Mouse (Mus musculus): ENCODE data around the gene Hist2h2bb.
"Not testable (repeated sequence)": the region's sequence is repeated elsewhere in the genome, so short reads cannot be mapped to it uniquely, and the experiment has no call there.

Hist2h2bb gene

DNA sequence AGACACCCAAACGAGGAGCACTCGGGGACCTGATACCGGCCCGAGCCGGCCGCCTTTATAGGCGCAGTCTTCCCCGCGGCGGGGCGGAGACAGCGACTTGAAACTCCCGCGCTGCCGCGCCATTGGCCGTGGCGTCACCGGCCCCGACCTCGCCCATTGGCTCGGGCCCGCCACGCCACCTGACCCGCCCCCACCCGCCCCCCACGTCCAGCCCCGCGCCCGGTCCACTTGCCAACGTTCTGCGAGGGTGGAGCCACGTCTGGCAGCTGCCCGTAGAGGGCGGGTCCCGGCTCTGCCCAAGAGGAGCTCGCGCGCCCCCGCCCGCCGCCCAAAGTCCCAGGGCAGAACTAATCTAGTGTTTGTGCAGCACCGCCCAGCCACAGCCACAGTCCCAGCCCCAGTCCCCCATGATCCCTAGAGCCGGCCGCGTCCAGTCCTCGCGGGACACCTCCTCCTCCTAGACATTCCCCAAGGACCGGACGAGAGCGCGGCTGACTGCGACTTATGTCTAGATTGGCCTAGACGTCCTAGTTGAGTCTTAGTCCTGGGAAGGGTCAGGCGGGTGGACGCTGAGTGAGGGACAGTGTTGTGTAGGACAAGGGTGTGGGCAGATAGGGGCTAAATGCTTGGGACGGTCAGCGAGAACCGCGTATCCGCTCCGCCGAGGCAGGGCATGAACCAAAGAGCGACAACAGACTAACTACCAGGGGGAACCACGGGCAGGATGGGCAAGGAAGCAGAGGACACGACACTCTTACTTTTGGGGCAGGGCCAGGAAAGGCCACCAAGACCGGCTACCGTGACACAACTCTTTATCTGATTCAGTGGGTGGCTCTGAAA is 30.4 kb upstream of the Hist2h2bb start, which contains the start of gene Hist2h3c2:
Gene Hist2h3c2, minus strand, starts transcription at position 174 of the 840 bp plus-strand sequence.
- in situ Hi-C loops (cut with MboI; ENCODE audit: unreplicated experiment in 2 of 2) = not testable (repeated sequence)

DNA sequence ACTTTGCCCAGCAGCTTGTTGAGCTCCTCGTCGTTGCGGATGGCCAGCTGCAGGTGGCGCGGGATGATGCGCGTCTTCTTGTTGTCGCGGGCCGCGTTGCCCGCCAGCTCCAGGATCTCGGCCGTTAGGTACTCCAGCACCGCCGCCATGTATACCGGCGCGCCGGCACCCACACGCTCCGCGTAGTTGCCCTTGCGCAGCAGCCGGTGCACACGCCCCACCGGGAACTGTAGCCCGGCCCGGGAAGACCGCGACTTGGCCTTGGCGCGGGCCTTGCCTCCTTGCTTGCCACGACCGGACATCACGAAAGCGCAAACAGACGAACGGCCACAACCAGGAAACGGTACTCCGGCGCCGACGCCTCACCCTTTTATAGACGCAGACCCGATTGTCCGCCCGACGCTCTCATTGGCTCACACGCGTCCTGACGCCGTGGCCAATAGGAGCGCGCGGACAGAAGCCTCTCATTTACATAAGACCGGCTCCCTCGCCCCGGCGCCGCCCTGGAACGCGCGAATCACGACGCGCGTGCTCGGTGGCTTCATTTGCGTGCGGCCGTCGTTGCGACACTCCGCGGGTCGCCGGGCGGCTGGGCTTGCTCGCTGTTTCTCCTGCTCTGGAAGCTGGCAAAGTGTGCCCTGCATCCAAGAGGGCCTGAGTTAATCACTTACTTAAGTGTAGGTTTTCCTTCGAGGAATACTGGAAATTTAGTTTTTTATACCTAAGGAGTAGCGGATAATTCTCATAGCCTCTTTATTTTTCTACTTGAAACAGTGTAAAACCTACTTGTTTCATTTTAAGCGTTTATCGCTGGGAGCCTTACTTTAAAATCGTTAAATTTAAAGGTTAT is 29.4 kb upstream of the Hist2h2bb start, which contains the start of gene Hist2h2aa2:
Gene Hist2h2aa2, minus strand, starts transcription at position 328 of the 850 bp plus-strand sequence.
- in situ Hi-C loops (cut with MboI; ENCODE audit: unreplicated experiment in 2 of 2) = not testable (repeated sequence)

DNA sequence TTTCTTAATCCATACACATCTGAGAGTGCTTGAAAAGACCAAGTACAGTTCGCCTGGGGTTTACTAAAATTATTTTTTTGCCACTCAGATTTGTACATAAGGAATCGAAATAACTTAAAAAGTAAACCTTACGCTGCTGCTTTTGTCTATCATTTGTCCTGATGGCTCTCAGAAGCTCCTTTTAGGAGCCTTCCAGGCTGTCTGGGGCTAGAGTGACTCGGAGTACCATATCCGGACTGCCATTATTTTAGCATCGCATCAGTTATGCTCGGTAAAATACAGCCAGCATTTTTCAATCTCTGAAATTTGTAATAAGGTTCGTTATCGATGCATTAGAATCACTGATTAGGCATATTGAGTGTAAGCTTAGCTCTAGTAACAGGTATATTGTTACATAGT is 28.8 kb upstream of the Hist2h2bb start:
- in situ Hi-C loops (cut with MboI; ENCODE audit: unreplicated experiment in 2 of 2) = no loop called here

DNA sequence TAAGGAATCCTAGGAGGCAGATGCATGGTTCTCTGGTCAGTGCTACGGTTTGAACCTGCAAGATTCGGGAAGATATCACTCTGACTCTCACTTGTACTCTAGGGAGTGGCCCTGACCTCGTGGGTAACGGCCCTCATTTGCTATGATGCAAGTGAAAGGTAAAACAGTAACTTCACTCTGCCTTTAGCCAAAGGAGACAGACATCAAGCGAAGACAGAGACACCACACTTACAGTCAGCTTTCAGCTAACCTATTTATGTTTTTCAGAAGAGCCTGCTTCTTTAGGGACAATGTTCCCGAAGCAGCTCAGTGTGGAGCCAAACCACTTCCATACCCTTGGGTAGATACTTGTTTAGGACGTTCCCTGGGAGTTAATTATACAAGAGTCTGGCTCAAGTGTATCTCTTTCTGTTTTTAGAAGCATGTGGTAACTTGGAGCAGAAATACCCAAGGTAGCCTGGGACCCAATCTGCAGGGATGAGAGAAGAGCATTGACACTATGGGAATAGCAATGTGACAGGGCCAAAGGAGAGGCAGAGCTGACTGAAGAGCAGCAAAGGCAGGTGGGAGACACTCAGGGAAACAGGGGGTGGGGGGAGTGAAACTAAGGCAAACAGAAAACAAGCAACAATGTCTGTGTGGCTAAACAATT is 25.5 kb upstream of the Hist2h2bb start:
- in situ Hi-C loops (cut with MboI; ENCODE audit: unreplicated experiment in 2 of 2) = no loop called here

DNA sequence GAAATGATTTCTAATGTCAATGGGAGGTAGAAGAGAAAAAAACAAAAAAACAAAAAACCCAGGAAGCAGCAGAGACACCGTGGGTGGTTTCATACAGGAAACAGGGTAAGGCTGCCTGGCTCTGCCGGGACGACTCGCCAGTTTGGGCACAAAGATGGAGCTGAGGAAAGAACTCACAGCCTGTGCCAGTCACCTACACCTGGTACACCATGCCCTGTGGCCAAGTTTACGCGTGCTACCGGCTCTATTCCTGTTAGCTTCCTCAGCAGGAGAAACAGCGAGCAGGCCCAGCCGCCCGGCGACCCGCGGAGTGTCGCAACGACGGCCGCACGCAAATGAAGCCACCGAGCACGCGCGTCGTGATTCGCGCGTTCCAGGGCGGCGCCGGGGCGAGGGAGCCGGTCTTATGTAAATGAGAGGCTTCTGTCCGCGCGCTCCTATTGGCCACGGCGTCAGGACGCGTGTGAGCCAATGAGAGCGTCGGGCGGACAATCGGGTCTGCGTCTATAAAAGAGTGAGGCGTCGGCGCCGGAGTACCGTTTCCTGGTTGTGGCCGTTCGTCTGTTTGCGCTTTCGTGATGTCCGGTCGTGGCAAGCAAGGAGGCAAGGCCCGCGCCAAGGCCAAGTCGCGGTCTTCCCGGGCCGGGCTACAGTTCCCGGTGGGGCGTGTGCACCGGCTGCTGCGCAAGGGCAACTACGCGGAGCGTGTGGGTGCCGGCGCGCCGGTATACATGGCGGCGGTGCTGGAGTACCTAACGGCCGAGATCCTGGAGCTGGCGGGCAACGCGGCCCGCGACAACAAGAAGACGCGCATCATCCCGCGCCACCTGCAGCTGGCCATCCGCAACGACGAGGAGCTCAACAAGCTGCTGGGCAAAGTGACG is 24.3 kb upstream of the Hist2h2bb start, which contains the start of gene Hist2h2aa1:
Gene Hist2h2aa1, plus strand, starts transcription at position 495 of the 884 bp plus-strand sequence.
- in situ Hi-C loops (cut with MboI; ENCODE audit: unreplicated experiment in 2 of 2) = not testable (repeated sequence)

DNA sequence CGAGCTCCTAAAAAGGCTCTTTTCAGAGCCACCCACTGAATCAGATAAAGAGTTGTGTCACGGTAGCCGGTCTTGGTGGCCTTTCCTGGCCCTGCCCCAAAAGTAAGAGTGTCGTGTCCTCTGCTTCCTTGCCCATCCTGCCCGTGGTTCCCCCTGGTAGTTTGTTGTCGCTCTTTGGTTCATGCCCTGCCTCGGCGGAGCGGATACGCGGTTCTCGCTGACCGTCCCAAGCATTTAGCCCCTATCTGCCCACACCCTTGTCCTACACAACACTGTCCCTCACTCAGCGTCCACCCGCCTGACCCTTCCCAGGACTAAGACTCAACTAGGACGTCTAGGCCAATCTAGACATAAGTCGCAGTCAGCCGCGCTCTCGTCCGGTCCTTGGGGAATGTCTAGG is 23.5 kb upstream of the Hist2h2bb start:
- in situ Hi-C loops (cut with MboI; ENCODE audit: unreplicated experiment in 2 of 2) = not testable (repeated sequence)

DNA sequence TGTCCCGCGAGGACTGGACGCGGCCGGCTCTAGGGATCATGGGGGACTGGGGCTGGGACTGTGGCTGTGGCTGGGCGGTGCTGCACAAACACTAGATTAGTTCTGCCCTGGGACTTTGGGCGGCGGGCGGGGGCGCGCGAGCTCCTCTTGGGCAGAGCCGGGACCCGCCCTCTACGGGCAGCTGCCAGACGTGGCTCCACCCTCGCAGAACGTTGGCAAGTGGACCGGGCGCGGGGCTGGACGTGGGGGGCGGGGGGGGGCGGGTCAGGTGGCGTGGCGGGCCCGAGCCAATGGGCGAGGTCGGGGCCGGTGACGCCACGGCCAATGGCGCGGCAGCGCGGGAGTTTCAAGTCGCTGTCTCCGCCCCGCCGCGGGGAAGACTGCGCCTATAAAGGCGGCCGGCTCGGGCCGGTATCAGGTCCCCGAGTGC is 23.1 kb upstream of the Hist2h2bb start, which contains the start of gene Hist2h3c1:
Gene Hist2h3c1, plus strand, starts transcription at position 259 of the 430 bp plus-strand sequence.
- in situ Hi-C loops (cut with MboI; ENCODE audit: unreplicated experiment in 2 of 2) = not testable (repeated sequence)

DNA sequence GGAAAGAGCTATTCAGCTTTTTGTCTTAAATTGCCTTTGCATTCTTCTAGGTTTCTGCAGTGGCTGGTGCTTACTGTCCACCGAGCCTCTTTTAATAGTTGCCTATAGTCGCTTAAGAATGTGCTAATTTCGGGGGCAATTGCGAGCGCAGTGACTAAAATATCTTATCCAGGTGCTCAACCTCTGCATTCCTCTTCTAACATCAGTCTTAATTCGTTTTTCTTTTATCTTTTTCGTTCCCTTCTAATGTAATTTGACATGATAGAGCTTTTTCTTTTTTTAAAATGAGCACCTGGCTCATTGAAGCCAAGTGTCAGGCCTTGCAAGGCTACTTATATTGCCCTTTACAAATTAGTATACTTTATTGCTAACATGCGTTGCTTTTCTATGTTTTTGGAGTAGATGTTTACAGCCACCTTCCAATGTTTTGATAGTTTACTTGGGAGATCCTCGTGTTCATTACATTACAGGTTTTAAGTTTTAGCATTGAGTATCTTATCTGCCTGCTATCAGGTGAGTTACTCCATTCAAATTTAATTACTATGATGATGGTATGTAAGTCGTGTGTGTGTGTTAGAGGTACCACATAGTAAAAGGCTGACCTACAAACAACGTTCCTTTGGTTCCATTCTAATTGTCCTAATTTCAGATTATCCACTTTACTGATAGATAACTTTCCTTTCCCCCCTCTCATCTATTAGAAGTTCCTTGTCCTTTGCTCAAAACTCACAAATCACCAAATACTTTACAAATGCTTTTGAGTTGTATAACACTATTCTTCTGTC is 22.0 kb upstream of the Hist2h2bb start:
- in situ Hi-C loops (cut with MboI; ENCODE audit: unreplicated experiment in 2 of 2) = no loop called here

DNA sequence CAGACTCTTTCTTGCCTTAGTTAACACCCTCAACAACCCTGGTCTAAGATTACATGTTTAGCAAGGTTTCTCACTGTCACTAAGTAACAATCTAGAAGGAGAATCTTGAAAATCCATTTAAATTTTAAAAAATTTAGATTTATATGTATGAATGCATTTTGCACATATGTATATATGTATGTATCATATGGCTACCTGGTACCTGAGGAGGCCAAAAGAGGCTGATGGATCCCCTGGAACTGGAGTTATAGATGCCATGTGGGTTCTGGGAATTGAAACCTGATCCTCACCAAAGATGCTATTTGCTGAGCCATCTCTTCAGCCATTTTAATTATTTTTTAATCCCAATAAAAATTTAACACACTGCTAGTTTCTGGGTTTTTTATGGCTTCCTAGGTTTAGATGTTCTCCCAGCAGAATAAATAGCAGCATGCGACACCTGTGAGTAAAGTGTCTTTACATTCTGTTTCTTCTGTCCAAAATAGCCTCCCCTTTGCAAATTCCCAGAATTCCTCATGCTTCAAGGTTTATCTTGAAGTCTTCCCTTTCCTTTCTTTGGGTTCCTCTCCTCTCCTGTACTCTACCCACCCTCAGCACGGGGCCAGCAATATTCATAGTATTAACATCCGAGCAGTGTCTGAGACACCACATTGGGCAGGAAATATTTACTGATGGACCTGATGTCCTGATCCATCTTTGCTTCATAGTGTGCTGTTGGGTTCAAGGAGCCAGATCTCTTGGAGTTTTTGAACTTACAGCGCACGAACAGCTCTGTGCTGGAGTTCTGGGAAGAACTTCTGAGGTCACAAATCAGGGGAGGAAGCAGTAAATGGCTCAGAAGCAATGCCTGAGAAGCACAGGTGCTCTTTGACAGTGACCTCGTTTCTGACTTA is 21.2 kb upstream of the Hist2h2bb start:
- in situ Hi-C loops (cut with MboI; ENCODE audit: unreplicated experiment in 2 of 2) = no loop called here

DNA sequence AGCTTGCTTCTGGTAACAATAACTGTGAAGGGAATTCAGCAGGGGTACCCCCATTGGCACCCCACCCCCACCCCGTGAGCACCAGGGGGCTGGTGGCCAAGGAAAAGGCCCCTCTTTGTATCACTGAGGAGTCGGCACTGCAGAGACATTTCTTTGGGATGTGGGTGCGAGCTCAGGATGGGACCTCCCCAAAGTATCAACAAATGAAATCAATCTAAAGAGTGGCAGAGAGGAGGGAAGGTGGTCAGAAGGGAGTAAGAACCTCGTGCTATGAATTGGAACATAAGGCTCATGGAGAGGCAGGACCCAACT is 20.6 kb upstream of the Hist2h2bb start:
- in situ Hi-C loops (cut with MboI; ENCODE audit: unreplicated experiment in 2 of 2) = no loop called here

DNA sequence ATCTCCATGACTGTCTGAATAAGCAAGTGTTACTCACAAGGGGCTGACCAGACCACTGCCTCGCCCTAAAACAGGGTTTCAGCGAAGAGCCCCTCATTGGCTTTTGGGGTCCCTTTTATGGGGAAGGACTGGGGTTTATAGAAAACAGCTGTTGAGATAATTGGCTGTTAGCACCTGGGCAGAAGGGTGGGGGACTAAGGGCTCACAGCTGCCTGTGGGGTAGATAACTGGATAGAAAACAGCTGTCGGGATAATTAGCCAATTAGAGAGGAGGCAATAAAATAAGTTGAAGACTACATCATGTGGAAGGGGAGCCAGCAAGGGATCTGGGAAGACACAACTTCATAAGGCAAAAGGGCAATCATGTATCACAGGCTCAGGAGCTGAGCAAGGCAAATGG is 18.7 kb upstream of the Hist2h2bb start:
- in situ Hi-C loops (cut with MboI; ENCODE audit: unreplicated experiment in 2 of 2) = loop anchor here in 1 of 2 experiments (25.0 kb wide), 2 partner anchors 289 to 589 kb away; partner anchors contain the start of gene Mcl1

DNA sequence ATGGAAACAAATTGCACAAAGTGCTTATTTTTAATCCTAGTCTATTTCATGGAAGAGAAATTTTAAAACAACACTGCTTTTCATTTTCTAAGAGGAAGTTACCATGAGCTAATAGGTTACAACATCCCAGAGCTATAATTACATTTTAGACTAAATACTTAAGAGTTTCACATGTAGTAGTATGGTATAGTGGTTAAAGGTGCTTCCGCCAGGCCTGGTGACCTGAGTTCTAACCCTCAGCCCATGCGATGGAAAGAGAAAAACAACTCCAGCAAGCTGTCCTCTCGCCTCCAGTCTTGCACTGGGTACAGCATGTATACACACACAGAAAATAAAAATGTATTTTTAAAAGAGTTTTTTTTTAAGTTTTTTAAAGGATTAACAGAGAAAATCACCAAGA is 17.8 kb upstream of the Hist2h2bb start:
- in situ Hi-C loops (cut with MboI; ENCODE audit: unreplicated experiment in 2 of 2) = loop anchor here in 1 of 2 experiments (25.0 kb wide), 2 partner anchors 289 to 589 kb away; partner anchors contain the start of gene Mcl1

DNA sequence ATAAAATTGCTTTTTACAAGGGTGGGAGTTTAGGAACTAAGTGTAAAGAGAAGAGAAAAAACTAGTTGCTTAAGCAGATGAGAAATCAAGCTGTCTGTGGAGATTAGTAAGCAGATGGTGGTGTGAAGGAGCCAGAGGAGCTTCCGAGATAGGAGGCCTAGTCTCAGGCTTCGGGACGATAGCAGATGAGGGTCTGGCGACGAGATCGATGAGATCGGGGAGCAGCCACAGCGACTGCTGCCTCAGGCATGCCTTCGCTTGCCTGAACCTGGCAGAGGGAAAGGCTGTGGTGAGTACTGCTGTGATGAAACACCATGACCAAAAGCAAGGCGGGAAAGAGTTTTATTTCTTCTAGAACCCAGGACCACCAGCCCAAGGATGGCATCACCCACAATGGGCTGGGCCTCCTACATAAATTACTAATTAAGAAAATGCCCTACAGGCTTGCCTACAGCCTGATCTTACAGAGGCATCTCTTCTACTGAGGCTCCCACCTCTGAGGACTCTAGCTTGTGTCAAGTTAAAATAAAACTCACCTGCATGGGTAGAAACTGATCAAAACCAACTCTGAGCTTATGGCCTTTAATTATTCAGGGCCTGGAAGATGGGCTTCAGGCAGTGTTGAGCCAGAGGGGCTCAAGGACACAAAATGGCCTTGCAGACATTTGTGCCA is 14.7 kb upstream of the Hist2h2bb start:
- in situ Hi-C loops (cut with MboI; ENCODE audit: unreplicated experiment in 2 of 2) = loop anchor here in 1 of 2 experiments (25.0 kb wide), 2 partner anchors 293 to 593 kb away; partner anchors contain the start of gene Mcl1

DNA sequence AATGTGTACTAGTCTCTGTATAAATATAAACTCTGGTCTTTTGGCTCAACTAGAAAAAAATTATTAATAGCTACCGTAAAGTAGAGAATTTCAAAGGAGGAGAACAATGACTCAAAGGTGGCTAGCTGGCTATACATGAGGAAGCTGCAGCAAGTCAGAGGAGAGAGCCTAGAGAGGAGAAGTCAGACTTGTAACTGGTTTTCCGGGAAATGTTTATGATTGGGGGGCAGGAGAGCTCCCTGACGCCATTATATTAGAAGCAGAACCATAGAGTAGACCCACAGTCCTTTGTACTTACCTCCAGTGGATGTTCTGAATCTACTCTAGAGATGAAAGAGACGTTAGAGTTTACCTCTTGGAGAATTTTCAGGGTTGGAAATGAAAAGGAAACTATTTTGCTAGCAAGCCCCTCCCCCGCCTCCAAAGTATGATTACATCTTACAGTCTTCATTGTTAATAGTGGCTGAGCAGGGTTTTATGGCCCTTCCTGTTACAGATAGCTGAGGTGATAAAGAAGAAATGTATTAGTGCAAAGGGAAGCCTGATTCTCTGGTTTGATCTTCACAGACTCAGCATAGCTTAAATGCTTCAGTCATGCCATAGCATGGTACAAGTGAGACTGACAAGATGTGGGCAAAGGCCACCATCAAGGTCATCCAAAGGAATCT is 13.5 kb upstream of the Hist2h2bb start:
- in situ Hi-C loops (cut with MboI; ENCODE audit: unreplicated experiment in 2 of 2) = loop anchor here in 1 of 2 experiments (25.0 kb wide), 2 partner anchors 294 to 594 kb away; partner anchors contain the start of gene Mcl1

DNA sequence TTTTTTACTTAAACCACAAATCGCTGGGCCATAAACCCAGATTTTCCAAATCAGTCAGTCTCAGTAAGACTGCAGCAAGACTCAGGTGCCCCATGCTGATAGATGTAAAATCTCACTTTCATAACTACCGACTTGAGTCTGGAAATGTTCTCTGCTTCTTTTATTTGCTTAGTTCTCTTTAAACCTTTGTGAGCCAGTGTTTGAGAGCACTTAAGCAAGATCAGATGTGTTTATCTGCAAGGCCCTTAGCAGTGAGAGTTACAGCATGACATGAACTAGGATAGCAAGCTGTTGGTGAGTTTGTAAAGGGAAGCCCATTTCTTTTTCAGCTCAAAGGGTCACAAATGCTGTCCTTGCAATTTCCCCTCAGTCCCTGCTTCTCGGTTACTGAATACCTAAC is 12.4 kb upstream of the Hist2h2bb start:
- in situ Hi-C loops (cut with MboI; ENCODE audit: unreplicated experiment in 2 of 2) = loop anchor here in 1 of 2 experiments (25.0 kb wide), 2 partner anchors 295 to 595 kb away; partner anchors contain the start of gene Mcl1

DNA sequence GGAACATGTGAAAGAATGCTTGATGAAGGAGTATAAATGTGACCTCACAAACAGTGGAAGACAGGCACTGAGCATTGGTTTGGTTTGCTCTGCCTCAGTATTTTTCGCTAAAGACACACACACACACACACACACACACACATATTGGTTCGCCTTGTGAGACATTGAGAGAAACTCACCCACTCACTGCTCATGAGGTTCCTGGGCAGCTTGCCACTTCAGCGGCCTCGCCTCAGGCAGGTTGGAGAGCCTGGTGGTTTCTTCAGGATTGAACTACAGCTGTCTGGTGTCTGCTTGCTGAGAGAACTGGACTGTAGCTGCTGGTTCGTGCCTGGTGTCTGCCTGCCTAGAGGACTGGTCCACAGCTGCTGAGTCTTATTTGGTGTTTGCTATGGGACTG is 9.3 kb upstream of the Hist2h2bb start:
- in situ Hi-C loops (cut with MboI; ENCODE audit: unreplicated experiment in 2 of 2) = loop anchor here in 1 of 2 experiments (25.0 kb wide), 2 partner anchors 298 to 598 kb away; partner anchors contain the start of gene Mcl1

Data from v-Abl transformed pro-B cells (cell line).